Mouse (Mus musculus): ENCODE measurements around the gene Timp4. TPM values are rescaled to one million over a fixed set of nuclear protein-coding genes. Genes with fewer than 3 reads are reported as not detected.

The Timp4 gene
- polyA plus RNA-seq, 1 experiment, result not detected

DNA sequence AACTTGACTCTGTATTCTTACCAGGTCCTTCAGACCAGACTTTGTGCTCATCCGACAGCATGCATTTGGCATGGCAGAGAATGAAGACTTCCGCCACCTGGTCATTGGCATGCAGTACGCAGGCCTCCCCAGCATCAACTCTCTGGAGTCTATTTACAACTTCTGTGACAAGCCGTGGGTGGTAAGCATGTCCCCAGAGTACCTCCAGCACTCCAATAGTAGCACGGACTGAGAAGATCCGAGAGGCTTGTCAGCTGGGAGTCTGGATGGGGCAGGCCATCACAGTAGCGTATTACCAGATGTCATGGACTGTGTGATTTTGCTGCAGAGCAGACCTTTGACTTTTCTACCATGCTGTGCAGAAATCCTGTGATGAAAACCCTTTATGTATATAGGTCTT, 12.7 kb downstream of the Timp4 start:
- Histone ChIP-seq H3K36me3 (ENCODE audit: control insufficient read depth) (no peaks in the 10 kb centered on the region), H3K4me3 (replicated peaks) (no peak overlapping the region), H3K4me1 (ENCODE audit: control insufficient read depth) (no peaks in the 10 kb centered on the region), H3K9me3 (ENCODE audit: control insufficient read depth, low read length) (no peaks in the 10 kb centered on the region), H3K27me3 (ENCODE audit: control insufficient read depth) (no peaks in the 10 kb centered on the region)
- TF ChIP-seq GATA1 (IDR thresholded peaks at IDR 0.05; ENCODE audit: low read length) (no peak), TAL1 (IDR thresholded peaks at IDR 0.05; ENCODE audit: low read length) (no peak)

DNA sequence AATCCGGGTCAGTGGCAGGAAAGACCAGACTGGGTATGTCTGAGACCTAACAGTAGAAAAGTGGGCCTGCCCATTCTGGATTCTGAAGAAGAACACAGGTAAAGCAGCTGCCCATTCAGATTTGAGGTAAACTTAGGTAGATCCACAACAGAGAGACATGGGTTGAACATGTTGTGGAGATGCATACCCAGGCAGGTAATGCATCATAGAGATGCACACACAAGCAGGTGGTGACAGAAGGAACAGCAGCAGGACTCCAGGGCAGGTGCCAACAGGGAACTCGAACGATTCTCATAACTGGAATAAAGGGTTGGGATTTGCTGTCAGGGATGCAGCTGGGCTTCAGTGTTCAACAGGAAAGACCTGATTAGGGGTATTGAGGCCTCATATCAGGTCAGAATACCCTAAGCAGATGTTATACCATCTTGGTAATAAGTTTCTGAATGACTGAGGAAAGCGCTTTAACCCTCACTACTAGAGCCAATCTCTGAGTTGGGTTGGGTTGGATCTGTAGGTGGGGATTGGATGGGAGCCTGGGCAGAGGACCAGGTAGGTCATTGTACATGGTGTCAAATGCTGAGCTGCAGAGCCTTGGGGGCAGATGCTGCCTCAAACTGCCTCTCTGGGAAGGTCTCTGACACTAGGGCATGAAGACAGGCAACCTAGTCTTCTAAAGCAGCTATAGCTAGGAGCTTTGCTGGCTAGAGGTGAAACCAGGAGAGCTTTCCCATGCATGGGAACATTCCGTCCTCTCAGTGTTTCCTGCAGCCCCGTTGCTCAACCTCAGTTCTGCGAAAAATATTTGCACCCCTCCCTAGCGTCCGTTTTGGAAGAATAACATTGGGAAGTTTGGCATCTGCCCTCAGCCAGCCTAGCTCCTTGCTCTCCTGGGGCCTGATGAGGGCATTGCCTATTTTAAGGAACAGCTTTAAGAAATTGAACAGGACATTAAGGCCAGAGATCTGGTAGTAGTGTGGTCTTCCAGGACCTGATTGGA, 13.7 kb downstream of the Timp4 start:
- no peaks in the 10 kb centered on the region for H3K4me1 ChIP-seq (ENCODE audit: control insufficient read depth)
- no peak overlapping the region for H3K4me3 ChIP-seq (replicated peaks)
- H3K27me3 ChIP-seq (ENCODE audit: control insufficient read depth), result no peaks in the 10 kb centered on the region
- no peak for TF ChIP-seq GATA1 (IDR thresholded peaks at IDR 0.05; ENCODE audit: low read length)
- no peak for TF ChIP-seq TAL1 (IDR thresholded peaks at IDR 0.05; ENCODE audit: low read length)
- no peaks in the 10 kb centered on the region for H3K9me3 ChIP-seq (ENCODE audit: control insufficient read depth, low read length)
- no peaks in the 10 kb centered on the region for H3K36me3 ChIP-seq (ENCODE audit: control insufficient read depth)

DNA sequence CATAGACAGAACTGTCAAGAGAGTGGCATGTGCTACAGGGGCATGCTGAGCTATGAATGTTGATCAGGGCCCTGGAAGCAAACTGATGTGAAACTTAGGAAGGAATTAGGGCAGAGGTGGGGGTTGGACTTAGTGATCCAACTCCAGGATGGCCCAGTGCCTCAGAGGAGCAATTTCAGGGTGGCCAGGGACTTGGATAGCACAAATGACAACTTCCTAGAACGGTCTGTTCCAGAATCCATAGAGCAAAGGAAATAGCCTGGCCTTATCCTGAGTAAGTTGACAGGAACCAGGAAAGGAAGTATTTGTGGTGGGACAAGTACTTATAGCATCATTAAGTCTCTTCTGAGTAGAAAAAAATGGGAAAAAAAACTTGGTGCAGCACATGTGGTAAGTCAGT, 19.4 kb downstream of the Timp4 start:
- H3K36me3 ChIP-seq (ENCODE audit: control insufficient read depth), result no peaks in the 10 kb centered on the region
- H3K9me3 ChIP-seq (ENCODE audit: control insufficient read depth, low read length), result no peaks in the 10 kb centered on the region
- no peak overlapping the region for H3K4me3 ChIP-seq (replicated peaks)
- H3K27me3 ChIP-seq (ENCODE audit: control insufficient read depth), result no peaks in the 10 kb centered on the region
- TF ChIP-seq GATA1 (IDR thresholded peaks at IDR 0.05; ENCODE audit: low read length) (no peak), TAL1 (IDR thresholded peaks at IDR 0.05; ENCODE audit: low read length) (no peak)
- no peaks in the 10 kb centered on the region for H3K4me1 ChIP-seq (ENCODE audit: control insufficient read depth)

DNA sequence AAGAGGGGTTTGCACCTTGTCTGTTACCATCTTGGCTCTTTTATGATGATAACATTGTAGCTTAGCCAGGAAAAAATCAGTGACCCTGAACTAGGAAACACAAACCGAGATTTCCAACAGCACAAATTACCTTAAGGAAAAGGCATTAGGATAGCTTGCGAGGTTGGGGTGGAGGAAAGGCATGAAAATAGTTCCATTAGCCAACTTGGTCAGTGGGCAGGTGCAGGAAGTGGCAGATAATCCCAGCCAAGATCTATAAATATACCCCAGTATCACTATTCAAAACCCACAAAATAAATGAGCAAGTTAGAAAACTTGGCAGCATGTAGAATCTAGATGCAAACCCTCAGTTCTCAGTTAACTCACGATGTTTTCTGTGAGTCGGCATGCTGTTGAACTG, 20.2 kb downstream of the Timp4 start:
- no peaks in the 10 kb centered on the region for H3K9me3 ChIP-seq (ENCODE audit: control insufficient read depth, low read length)
- H3K4me3 ChIP-seq (replicated peaks), result no peak overlapping the region
- TF ChIP-seq TAL1 (IDR thresholded peaks at IDR 0.05; ENCODE audit: low read length) (no peak), GATA1 (IDR thresholded peaks at IDR 0.05; ENCODE audit: low read length) (no peak)
- no peaks in the 10 kb centered on the region for H3K4me1 ChIP-seq (ENCODE audit: control insufficient read depth)
- H3K36me3 ChIP-seq (ENCODE audit: control insufficient read depth), result no peaks in the 10 kb centered on the region
- no peaks in the 10 kb centered on the region for H3K27me3 ChIP-seq (ENCODE audit: control insufficient read depth)

DNA sequence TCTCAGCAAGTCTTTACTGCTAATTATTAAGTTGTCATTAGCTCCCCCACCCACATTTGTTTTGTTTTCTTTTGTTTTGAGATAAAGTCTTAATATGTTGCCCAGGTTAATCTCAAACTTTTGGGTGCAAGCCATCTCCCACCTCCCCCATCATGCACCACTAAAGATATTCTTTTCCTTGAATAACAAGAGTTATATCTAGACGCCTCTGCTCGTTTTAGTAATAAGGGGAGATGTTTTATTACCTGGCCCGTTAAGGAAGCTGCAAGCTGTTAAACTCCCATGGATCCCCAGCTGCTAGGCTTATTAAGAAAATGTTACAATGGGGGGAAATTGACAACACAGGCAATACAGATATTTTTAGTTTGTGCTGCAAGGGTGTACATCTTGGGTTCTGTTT, 21.4 kb downstream of the Timp4 start:
- Histone ChIP-seq H3K4me3 (replicated peaks) (no peak overlapping the region), H3K4me1 (ENCODE audit: control insufficient read depth) (no peaks in the 10 kb centered on the region), H3K9me3 (ENCODE audit: control insufficient read depth, low read length) (no peaks in the 10 kb centered on the region), H3K27me3 (ENCODE audit: control insufficient read depth) (no peaks in the 10 kb centered on the region), H3K36me3 (ENCODE audit: control insufficient read depth) (no peaks in the 10 kb centered on the region)
- TF ChIP-seq GATA1 (IDR thresholded peaks at IDR 0.05; ENCODE audit: low read length) (no peak), TAL1 (IDR thresholded peaks at IDR 0.05; ENCODE audit: low read length) (no peak)

DNA sequence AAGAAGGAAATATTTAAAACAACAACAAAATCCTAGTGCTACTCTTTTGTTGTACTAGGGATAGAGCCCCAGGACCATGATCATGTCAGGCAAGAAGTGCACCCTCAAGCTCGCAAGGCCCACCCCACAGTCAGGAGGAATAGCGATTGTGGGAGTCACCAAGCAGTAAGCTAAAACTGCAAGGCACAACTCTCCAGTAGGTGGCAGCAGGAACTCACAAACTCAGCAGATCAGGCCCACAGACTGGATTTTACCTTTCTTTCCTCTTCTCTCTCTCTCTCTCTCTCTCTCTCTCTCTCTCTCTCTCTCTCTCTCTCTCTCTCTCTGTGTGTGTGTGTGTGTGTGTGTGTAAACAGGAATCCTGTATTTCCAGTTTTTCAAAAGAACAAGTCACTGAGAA, 24.5 kb downstream of the Timp4 start:
- Histone ChIP-seq H3K4me3 (replicated peaks) (no peak overlapping the region), H3K4me1 (ENCODE audit: control insufficient read depth) (no peaks in the 10 kb centered on the region), H3K36me3 (ENCODE audit: control insufficient read depth) (no peaks in the 10 kb centered on the region), H3K9me3 (ENCODE audit: control insufficient read depth, low read length) (no peaks in the 10 kb centered on the region), H3K27me3 (ENCODE audit: control insufficient read depth) (no peaks in the 10 kb centered on the region)
- TF ChIP-seq GATA1 (IDR thresholded peaks at IDR 0.05; ENCODE audit: low read length), result no peak
- no peak for TF ChIP-seq TAL1 (IDR thresholded peaks at IDR 0.05; ENCODE audit: low read length)

DNA sequence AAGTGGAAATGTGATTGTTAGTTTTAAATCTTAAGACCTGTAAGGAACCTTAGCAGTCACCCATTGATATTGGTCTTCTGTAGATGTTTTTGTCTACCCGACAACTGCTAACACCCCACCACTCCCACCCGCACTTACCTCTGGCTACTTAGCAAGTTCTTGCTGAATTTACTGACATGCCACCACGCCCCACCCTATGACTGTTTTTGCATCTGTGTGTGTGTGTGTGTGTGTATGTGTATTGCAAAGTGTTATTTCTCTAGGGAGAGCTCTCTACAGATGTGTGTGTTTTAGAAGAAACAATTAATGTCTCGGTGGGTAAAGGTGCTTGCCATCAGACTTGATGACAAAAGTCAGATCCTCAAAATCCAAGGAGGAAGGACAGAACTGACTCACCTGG, 25.0 kb downstream of the Timp4 start, which contains the start of gene Gm17482:
Gm17482 (plus strand) TSS at position 301 of the 400 bp plus-strand sequence.
- no peaks in the 10 kb centered on the region for H3K9me3 ChIP-seq (ENCODE audit: control insufficient read depth, low read length)
- no peak for TF ChIP-seq GATA1 (IDR thresholded peaks at IDR 0.05; ENCODE audit: low read length)
- no peak for TF ChIP-seq TAL1 (IDR thresholded peaks at IDR 0.05; ENCODE audit: low read length)
- no peak within 1 kb of the TSS for H3K4me3 ChIP-seq (replicated peaks)
- no peaks in the 10 kb centered on the region for H3K27me3 ChIP-seq (ENCODE audit: control insufficient read depth)
- H3K4me1 ChIP-seq (ENCODE audit: control insufficient read depth), result no peaks in the 10 kb centered on the region
- H3K36me3 ChIP-seq (ENCODE audit: control insufficient read depth), result no peaks in the 10 kb centered on the region

DNA sequence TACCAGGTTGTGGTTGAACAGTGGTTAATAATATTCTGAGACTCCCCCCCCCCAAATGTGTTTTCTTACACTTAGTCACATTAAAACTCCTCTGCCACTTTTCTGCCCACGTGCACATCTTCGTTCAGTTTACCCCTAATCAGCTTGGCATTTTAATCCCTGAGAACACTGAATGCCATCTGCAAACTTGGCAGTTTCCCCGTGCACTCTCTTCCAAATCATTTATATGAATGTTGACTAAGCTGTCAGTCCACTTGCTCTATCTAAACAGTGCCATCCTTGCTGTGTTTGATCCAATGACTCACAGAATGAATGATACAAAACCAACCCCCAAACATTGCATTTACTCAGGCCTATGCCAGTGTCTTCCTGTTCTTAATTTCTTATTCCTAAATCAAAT, 26.5 kb downstream of the Timp4 start:
- no peak overlapping the region for H3K4me3 ChIP-seq (replicated peaks)
- no peaks in the 10 kb centered on the region for H3K36me3 ChIP-seq (ENCODE audit: control insufficient read depth)
- H3K27me3 ChIP-seq (ENCODE audit: control insufficient read depth), result no peaks in the 10 kb centered on the region
- H3K4me1 ChIP-seq (ENCODE audit: control insufficient read depth), result no peaks in the 10 kb centered on the region
- no peaks in the 10 kb centered on the region for H3K9me3 ChIP-seq (ENCODE audit: control insufficient read depth, low read length)
- TF ChIP-seq TAL1 (IDR thresholded peaks at IDR 0.05; ENCODE audit: low read length), result no peak

DNA sequence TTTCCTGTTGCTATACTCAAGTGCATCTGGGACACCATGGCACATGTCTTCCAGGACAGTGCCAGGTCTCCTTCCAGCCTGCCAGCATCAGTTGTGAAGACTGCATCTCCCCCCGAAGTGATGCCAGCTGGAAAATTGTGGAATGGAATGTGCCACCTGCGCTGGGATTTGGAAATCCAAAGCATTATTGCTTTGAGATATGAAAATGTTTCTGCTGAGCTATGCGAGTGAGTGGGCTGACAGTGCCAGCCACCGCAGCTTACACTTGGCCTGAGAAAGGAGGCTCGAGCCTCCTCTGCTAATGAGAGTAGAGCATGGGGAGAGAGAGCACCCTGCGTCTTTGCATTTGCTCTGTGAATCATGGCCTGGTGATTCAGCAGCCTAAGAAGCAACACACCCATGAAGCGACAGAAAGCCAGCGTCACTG, 30.8 kb downstream of the Timp4 start:
- TF ChIP-seq GATA1 (IDR thresholded peaks at IDR 0.05; ENCODE audit: low read length), result no peak
- no peak for TF ChIP-seq TAL1 (IDR thresholded peaks at IDR 0.05; ENCODE audit: low read length)
- Histone ChIP-seq H3K36me3 (ENCODE audit: control insufficient read depth) (no peaks in the 10 kb centered on the region), H3K27me3 (ENCODE audit: control insufficient read depth) (no peaks in the 10 kb centered on the region), H3K4me3 (replicated peaks) (no peak overlapping the region), H3K9me3 (ENCODE audit: control insufficient read depth, low read length) (no peaks in the 10 kb centered on the region), H3K4me1 (ENCODE audit: control insufficient read depth) (no peaks in the 10 kb centered on the region)

Data from erythroblast, embryonic 14.5 days (primary cell).